Mouse (Mus musculus) regulatory T cell (primary cell): ENCODE measurements at regions not wholly inside any gene's neighbourhood (a gene's known extent, or its start where the extent isn't known, plus 50 kb on each side); places are given as distances from the start of the nearest gene placed in this dataset.

Source experiments
- in situ Hi-C: fragments of 300-600 bp; cut with MboI, MseI; formaldehyde crosslinking; loops from one replicate; pipeline ENCODE4 v1.15.1; 2025; ENCODE audit warnings: high pct_unique_total_duplicates

DNA sequence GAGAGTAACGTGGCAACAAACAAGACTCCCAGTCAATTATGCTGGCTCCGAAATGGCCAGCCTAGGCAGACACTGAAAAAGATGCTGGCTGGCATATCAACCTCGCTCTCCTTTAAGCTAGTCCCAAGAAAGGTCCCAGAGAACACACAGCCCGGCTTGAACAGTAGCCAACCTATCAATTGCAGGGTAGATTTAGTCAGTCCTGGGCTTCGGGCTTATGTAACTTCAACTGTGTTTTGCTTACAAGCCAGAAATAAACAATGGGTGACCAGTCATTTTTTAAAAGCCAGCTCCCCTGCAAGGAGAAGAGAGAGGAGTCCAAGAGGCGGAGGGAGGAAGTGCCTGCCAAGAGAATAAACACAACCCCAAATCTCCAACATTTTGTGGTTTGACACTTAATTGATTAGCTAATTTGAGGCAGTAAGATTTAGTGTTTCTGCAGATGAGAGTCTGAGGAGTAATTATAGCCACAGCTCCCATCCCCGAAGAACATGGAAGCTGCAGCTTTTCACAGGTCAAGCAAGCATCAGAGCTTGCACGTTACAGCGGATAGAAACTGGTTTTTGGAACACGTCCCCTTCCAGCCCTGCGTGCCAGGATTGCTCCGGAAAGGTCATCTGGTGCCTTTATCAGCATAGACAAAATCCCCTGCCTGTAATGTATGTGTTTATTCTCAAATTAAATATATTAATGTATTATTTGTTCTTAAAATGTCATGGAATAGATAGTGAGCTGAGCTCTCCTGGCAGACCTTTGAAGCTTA is 322.1 kb downstream of the Gm45692 start:
- in situ Hi-C loops: loop anchor here (10.0 kb wide), 1 partner anchor 543 kb away; no protein-coding TSS in a partner anchor

DNA sequence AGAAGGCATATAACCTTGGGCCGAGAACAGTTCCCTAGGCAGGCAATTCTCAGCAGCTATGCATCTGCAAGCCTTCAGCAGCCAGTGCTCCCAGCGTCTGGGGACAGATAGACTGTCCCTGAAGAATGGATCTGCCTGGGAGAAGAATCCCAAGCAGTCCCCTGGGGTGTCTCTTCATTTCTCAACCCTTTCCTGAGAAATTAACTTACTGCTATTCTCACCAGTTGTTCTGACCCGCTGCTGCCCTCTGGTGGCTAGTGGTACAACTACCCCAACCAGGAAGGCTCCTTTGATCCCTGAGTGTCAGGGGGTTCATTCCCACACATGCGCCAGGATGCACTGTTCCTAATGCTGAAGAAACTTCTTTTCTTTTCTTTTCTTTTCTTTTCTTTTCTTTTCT is 323.7 kb downstream of the Gm45692 start:
- in situ Hi-C loops: loop anchor here (10.0 kb wide), 1 partner anchor 542 kb away; no protein-coding TSS in a partner anchor

DNA sequence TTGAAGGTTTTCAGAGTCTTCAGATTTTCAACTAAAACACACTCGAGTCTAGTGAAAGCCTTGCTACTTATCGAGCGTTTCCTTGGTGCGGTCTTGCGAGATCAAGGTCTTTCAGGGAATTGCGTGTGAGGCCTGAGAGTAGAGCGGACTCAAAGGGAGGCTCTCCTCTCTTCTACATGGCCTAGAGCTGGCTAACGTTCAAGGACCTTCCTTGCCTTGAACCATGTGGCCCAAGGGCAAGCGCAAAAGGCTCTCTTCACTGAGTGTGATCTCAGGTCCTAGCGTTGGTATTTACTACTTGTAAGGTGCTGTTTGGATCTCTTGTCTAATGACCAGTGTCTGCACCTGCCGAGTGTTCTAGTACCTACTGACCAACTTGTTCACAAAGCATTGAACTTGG is 324.4 kb downstream of the Gm45692 start:
- in situ Hi-C loops: loop anchor here (10.0 kb wide), 1 partner anchor 541 kb away; no protein-coding TSS in a partner anchor

DNA sequence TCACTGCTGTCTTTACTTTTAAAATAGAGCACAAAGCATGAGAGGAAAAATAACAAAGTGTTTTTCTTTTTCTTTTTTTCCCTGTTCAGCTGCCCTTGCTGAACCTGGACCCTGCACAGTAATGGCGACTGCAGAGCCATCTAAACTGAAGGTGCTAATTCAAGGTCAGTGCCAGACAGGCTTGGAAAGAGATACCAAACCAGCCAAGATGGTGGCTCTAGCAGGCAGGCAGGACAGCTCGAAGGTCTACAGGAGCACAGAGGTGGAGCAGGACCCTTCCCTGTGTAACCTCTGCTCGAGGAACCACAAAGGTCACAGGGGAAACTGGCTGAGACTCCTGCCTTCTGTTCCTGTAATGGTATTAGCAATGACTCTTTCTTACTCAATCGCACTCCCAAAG is 326.7 kb downstream of the Gm45692 start:
- in situ Hi-C loops: loop anchor here (10.0 kb wide), 1 partner anchor 539 kb away; no protein-coding TSS in a partner anchor

DNA sequence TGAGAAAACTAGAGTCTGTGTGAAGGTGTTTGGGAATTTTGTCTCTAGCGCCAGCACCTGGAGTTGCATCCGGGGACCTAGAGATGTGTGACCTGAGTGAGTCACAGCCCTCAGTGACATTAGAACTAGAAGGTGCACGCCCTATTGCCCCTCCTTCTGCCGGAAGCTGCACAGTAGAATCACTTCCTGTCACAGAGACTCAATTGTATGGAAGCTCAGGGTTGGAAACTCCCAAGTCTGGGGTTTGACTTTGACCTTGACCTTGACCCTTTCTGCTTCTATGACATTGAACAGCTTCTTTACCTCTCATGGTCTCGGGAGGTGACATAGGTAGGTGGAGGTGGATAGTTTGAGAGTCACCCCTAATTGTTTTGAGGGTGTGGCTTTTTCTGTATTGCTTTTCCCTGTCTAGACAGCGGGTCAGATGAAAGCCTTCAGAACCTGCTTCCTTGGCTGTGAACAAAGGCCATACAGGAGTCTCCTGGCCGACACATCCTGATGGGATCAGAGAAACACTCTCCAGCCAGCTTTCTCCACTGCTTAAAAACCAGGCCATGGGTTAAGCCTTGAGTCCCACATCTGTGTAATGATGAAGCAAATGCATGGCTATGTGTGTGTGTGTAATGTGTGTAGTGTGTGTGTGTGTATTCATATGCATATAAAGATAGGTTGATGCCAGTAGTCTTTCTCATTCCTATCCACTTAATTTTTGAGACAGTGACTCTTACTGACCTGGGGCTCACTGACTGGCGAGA is 328.7 kb downstream of the Gm45692 start:
- in situ Hi-C loops: loop anchor here (10.0 kb wide), 1 partner anchor 537 kb away; no protein-coding TSS in a partner anchor

DNA sequence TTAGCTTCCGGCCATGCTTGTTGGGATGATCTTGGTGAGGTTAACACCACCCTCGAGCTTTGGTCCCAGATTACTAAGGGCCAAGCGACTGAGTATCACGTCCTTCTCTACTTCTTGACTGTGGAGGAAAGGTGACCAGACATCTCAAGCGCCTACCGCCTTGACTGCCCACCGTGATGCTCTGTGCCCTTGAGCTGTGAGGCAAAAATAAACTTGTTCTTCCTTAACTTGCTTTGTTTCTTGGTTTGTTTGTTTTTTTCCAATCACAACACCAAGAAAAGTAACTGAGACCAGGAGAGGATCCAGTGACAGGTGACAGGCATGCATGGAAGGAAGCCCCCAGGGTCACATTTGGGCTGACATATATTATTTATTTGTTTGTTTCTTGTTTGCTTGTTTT is 330.0 kb downstream of the Gm45692 start:
- in situ Hi-C loops: loop anchor here (10.0 kb wide), 1 partner anchor 536 kb away; no protein-coding TSS in a partner anchor

DNA sequence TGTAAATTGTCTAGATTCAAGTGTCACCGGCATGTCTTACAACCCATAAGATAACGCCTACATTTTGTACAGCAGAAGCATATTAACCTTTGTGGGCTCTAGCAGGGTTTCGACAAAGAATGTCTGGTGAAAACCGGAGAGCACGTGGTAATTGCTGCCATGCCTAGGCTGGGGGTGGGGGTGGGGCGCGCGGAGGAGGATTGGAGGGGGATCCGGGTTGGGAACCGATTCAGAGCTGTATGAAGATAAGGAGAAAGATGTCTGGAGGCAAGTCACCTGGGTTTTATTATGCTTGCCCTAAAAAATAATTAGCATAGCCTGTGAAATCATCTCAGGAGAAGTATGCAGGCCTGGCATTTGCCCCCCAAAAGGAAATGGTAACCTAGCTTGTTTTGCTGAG is 331.2 kb downstream of the Gm45692 start:
- in situ Hi-C loops: no loop called here

DNA sequence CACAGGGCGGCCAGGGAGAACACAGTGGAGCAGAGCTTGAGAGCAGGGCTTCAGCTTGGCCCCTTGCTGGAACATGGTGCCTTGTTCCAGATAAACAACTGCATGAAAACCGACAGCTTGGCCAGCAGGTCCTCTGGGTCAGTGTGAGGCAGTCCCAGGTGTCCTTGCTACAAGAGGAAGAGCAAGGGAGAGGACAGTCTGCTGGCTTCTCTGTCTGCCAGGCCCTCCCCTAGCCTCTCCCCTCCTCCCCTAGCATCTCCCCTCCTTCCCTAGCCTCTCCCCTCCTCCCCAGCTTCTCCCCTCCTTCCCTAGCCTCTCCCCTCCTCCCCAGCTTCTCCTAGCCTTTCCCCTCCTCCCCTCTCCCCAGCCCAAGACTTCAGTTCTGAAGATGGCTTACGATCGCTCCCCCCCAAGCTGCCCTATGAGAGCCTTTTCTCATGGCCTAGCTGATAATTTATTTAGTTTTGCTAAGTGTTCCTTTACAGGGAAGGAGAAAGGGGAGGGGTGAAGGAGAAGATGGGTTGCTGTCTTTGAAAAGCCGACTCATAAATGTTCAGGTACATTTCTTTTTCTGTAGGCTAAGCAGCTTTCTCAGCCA is 333.7 kb downstream of the Gm45692 start:
- in situ Hi-C loops: no loop called here

DNA sequence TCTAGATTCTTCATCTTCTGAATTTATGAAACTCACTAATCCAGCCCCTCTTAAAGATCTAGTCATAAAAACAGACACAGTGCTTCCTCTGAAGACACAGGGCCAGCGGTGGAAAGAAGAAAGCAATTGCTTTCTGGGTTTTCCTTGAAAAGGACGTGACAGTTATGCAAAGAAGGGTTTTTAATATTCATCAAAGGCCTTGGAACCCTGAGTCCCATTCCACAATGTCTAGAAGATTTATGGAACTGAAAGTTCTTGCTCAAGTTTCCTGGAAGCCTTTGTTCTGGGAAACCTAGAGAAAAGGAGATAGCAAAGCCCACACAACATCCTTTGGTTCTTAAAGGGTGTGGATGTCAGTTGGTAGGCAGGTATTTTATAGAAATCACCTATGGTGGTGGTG is 346.0 kb downstream of the Gm45692 start:
- in situ Hi-C loops: no loop called here

DNA sequence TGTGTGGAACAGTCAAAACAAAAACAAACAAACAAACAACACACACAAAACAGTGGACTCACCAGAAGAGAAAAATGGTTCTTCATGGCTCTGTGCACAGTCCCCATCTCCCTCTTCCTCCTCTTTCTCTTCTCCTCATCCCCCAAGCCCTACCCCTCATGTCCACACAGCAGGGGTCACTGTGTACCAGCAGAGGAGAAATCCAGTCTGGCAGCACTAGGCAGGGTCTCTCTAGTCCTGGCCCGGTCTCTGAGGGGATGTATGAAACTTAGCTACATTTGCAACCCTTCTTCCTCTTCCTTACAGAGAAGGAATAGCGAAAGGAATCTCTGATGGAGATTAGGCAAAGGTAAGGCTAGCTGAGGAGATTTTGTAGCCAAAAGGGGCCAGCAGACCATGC is 349.1 kb downstream of the Gm45692 start:
- in situ Hi-C loops: no loop called here

DNA sequence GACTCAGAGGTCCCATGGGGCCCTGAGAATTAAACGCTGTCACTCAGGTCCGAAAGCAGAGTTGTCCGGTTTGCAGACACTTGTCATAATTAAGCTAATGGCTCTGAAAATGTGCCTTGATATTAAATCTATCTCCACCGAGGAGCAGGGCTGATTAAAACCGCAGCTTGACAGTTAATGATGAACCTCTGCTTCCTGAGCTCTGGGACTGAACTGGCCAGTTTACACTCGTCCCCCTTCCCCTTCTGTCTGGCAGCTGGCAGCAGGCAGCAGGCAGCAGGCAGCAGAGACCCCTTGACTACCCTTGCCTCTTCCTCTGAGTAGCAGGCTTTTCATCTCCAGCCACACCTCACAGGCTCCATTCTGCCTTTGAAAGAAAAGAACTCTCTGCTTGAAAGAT is 350.4 kb downstream of the Gm45692 start:
- in situ Hi-C loops: no loop called here

DNA sequence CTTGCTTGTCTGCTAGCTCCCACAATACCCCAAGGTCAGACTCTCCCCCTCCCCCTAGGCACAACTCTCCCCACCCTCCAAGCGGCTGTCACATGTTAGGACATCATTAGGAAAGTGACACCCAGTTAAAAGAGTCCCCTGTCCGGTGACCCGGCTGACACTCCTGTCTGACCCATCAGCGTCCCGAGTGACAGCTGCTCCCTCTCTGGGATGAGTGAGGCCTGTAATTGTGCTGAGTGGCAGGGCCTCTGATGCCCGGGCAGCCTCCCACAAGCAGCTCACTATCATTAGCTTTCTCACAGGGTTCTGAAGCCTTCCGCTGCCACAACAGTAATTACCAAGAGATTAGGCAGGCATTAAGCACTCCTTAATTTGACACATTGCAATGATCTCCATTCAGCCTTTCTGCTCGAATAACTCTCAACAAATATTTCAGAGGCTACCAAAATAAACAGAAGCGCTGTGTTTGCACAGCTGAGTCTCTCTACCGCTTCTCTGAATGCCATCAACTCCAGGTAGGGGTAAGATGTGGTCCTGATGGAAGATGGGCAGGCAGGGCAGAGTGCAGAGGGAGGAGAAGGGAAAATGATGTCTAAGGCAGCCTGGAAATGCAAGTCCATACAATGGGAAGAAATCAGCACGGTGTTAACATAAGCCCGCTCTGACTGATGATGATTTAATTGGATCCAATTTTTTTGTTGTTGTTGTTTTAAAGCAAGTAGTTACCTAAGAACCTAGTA is 352.6 kb downstream of the Gm45692 start:
- in situ Hi-C loops: no loop called here

DNA sequence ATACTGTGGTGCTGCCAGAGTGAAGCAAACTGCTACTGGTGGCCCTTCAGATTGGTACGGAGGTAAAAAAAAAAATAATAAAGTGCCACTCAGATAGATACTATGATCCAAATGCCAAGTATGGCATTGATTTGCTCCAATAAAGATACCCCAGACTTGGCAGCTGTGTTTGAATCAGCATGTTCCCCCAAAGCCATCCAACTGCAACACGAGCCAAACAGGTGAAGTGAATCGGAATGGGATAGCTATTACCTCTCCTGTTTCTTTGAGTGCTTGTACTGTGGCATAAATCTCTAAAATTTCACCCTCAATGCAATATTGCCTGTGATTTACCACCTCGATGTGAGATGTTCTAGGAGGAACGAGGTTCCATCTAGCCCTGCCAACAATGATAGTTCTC is 365.4 kb downstream of the Gm45692 start:
- in situ Hi-C loops: no loop called here

DNA sequence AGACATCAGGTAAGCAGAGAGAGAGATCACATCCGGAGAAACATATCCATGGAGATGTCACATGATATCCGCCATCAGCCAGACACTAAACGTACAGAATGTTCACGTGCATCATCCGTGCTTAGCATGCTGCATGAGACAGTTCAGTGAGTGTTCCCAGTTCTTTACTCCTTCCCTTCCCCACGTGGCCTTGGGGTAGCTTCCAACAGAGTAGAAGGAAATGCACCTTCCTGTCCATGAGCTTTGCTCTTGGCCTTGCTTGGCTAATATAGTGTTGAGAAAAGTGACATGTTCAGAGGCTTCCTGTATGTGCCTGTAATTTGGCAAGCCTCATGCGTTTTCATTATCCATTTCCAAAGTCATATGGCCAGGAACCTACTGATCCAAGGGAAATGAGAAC is 368.5 kb downstream of the Gm45692 start:
- in situ Hi-C loops: no loop called here

DNA sequence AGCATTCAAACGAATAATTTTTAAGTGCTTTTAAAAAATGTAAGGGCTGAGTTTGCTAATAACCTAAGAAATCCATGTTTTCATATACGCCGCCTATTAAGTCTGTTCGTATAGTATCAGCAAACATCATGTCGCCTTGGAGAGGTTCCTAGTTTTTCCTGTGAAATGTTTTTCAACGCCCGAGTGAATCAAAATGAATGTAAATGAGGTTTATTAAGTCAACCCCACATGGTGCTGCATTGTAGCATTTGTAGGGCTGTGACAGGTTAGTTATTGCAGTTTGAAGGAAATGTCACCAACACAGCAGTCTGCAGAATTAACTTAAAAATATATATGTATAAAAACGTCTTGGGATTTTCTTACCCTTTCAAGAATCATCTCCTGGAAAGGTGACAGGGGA is 369.3 kb downstream of the Gm45692 start:
- in situ Hi-C loops: no loop called here

DNA sequence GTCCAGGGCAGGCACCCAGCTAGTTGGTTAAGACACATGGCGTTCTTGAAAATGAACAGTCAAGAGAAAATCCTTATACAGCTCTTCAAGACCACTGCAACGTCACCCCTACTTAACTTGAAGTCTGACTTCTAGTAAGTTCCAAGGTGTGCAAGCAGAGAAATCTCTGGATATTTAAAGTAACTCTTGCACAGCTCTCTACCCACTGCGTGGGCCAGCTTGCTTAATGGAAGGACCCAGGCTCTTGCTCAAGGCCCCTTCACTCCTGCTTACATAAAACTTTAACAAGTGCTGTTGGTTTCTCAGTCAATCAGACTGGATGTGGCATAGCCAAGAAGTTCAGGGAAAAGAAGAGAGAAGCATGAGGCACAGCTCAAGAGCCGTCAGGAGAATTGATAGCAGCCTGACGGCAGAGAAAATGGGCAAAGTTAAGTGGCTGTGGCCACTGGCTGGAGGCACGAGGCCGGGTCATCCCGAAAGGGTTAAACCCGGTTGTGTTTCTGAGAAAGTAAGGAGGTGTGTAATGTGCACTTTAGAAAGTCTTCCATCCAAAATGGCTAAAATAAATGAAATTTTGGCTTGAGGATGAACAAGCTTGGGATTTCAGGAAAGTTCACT is 382.0 kb downstream of the Gm45692 start:
- in situ Hi-C loops: no loop called here

DNA sequence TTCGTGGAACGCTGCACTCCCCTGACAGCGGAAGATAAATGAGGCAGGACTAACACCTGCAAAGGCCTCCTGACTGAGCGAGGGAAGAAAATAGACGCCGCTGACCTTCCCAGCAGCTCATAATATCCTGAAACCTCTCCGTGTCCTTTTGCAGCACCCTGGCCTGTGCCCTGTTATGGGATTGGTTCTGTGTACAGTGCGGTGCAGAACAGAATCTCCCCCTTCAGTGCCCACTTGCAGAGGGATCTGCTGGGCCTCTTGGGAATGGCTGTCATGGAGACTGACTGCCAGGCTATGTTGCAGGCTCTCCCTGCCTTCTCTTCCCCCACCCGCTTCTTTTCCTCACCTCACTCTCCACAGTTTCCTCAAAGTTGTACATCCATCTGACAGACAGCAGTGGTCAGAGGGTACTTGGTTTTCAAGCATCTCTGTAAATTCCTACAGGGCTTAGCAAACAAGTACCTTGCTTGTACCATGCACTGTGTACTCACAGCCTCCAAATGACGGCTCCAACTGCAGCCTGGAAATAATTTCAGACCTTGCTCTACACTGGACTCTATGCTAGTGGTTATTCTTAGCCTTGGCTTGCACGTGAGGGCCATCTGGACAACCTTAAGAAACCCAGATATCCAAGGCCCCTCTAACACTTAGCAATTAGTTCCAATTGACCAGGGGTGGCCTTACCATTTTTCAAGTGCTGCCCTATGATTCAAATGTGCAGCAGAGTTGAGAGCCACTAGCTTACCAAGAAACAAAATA is 382.7 kb downstream of the Gm45692 start:
- in situ Hi-C loops: no loop called here

DNA sequence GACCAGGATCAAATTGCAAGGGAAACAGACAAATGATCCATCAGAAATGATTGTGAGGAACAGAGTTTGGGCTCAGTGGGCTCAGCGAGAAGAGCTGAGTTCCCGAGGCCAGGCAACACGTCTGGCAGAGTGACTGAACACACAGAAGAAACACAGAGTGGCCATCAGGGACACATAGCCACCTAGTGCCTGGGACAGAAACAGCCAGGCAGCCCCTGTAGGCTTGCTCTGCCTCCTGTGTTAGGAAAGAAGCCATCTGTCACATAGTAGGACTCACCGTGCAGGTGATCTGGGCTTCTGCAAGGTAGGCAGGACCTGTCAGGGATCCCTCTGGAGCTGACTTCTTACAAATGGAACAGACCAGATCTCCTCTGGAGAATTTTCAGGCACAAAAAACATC is 383.4 kb downstream of the Gm45692 start:
- in situ Hi-C loops: no loop called here

DNA sequence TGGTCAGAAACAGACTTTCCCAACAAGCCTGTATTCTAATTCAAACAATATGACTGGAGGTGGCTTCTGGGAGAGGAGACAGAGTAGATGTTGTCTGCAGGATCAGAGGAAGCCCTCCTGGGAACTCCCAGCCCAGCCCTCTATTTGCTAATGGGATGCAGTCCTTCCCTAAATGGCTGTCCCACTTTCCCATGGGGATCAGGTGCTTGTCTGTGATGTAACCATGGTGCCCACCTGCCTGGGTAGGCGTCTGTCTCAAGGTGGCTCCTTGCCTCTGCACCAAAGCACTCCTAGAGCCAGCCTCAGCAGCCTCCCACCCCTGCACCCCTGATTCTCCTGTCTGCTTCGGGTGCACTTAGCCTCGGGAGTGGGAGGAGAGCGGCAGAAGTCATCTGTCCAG is 384.6 kb downstream of the Gm45692 start:
- in situ Hi-C loops: no loop called here

DNA sequence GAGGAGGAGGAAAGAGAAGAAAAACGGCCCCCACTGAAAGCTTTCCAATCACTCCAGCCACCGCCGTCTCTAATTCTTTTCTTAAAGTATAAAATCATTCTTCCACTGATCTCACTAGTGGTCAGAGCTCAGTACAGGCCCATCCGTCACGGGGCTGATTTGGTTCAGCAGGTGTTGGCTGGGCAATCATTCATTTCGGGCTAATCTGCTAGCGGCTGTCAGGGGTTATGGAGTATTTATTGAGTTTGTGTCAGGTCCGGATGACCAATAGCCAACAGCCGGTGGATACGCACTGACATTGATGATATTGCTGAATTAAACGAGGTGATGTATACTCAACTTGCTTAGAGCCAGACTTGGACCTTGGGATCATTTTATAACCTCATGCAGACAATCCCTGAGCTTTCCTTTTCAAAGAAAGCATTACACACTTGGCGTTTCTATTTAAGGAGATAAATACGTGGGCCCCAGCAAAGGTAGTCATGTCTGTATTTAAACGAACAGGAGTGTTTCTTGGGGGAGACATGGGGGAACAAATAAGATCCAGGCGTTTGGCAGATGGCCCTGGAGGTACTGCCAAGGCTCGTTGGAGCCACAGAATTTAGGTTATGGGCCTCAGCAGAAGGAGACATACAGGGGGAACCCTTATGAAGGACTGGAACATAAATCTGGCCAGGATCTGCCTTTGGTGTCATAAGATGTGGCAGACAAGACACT is 385.1 kb downstream of the Gm45692 start:
- in situ Hi-C loops: no loop called here
